Mouse (Mus musculus) heart, embryonic 10.5 days (tissue): ENCODE results near the gene Tmem28. TPM values are rescaled to one million over a fixed set of nuclear protein-coding genes. Genes with fewer than 3 reads are reported as not detected.

Source experiments
- DNase-seq: peaks from one replicate; pipeline ENCODE4 v3.0.0-alpha.2; 2017; ENCODE audit warnings: low spot score
- H3K27ac ChIP-seq: fragments of 300-500 bp; sonication (generic); 2 replicates; pipeline ENCODE4 v1.5.1; 2016; ENCODE audit warnings: mild to moderate bottlenecking
- H3K27me3 ChIP-seq: fragments of 300-500 bp; sonication (generic); 2 replicates; pipeline ENCODE4 v1.6.1; 2016; ENCODE audit warnings: mild to moderate bottlenecking; ENCODE audit not compliant: poor library complexity, insufficient read depth, severe bottlenecking
- H3K36me3 ChIP-seq: fragments of 300-500 bp; sonication (generic); 2 replicates; pipeline ENCODE4 v1.6.1; 2016; ENCODE audit warnings: mild to moderate bottlenecking, moderate library complexity
- H3K4me1 ChIP-seq: fragments of 300-500 bp; sonication (generic); 2 replicates; pipeline ENCODE4 v1.6.1; 2016; ENCODE audit warnings: mild to moderate bottlenecking
- H3K4me3 ChIP-seq: fragments of 300-500 bp; sonication (generic); 2 replicates; pipeline ENCODE4 v1.5.1; 2016; ENCODE audit warnings: mild to moderate bottlenecking, moderate library complexity
- H3K9me3 ChIP-seq: fragments of 300-500 bp; sonication (generic); 2 replicates; pipeline ENCODE4 v1.6.1; 2016; ENCODE audit warnings: mild to moderate bottlenecking, moderate library complexity
- WGBS: fragments of 180-500 bp; shearing (Covaris S2); methylation state at CpG from one replicate; pipeline ENCODE4 v1.1.7; 2016; 5-methylcytosine and 5-hydroxymethylcytosine counted together
- polyA plus RNA-seq: library from polyadenylated mRNA; unstranded; fragments of >200 nt; fragmentation: Nextera tagmentation; extraction: Ambion mirVana; gene quantifications from 2 replicates; pipeline ENCODE4 v1.2.1, GENCODE M21; 2016

Gene Tmem28
- 0.10 TPM in 1 of 2 replicates, not detected in the other for polyA plus RNA-seq

DNA sequence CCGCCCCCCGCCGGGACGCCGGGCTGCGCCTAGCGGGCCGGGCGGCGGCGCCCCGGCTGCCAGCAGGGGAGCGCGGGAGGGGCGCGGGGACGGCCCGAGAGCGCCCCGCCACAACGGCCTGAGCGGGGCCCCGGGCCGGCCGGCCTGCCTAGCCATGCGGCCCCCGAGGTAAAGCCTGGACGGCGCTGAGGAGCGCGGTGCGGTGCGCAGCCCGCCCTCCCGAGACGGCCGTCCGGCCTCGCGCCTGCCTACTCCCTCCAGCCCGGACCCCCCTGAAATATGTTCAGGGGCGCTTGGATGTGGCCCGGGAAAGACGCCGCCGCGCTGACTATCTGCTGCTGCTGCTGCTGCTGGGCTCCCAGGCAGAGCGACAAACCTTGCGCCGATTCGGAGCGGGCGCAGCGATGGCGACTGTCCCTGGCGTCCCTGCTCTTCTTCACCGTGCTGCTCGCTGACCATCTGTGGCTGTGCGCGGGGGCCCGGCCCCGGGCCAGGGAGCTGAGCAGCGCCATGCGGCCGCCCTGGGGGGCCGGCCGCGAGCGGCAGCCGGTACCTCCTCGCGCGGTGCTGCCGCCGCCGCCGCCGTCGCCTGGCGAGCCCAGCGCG, at the start of gene Tmem28:
Tmem28 (plus strand) TSS at position 232 of the 606 bp plus-strand sequence.
- no peaks in the 10 kb centered on the region for H3K4me1 ChIP-seq
- peaks cover 74% of the 10 kb centered on the region for H3K27me3 ChIP-seq
- no peaks in the 10 kb centered on the region for H3K9me3 ChIP-seq
- H3K27ac ChIP-seq = no peak within 1 kb of the TSS
- WGBS = 28% methylated on average over 64 of the region's 82 CpGs
- no peaks in the 10 kb centered on the region for H3K36me3 ChIP-seq
- DNase-seq = no peak
- H3K4me3 ChIP-seq = peak within 1 kb of the TSS; percentile 62

DNA sequence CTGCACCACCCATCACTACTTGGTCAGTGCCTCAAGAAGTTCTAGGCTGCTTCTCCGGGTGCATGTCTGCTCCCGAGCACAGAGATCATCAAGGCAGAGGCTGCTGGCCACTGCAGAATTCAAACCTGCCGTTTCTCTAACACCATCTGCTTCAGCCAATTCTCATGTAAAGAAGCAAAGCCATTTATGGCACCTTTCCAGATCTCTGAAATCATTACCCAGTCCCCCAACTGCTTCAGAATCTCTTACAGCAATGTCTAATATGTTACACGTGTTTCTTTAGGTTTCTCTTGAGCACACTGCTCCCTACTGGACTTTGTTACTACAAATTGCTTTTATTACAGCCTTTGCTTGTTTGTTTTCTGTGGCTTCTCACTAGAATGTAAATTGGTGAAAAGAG, 40.5 kb upstream of the Tmem28 start:
- no peaks in the 10 kb centered on the region for H3K9me3 ChIP-seq
- H3K36me3 ChIP-seq = no peaks in the 10 kb centered on the region
- WGBS = 68% methylated on average over 4 of the region's 4 CpGs
- H3K27me3 ChIP-seq = 0 out of 2 replicates have a peak, but pooled peaks cover 8% of the 10 kb centered on the region
- no peak for DNase-seq
- H3K4me3 ChIP-seq = no peak overlapping the region
- H3K4me1 ChIP-seq = no peaks in the 10 kb centered on the region
- H3K27ac ChIP-seq = no peak overlapping the region

DNA sequence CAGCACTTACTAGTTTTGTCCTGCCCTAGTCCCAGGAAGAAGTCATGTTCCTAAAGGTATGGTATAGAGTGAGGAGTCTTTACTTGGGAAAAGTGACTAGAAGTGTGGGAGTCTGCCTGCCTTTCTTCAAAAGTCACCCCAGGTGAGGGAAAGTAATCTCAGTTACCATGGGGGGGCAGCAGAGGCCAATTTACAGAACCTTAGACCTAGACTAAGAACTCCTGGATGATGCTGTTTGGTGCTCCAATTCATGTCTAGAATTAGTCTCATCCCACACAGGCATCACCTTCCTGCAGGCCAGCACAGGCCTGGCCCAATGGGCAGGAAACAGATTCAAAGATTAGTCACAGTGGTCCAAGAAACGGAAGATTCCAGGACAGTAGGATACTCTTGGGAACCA, 12.4 kb upstream of the Tmem28 start:
- 36% methylated on average over 1 of the region's 1 CpGs for WGBS
- H3K27ac ChIP-seq = no peak overlapping the region
- no peaks in the 10 kb centered on the region for H3K4me1 ChIP-seq
- H3K27me3 ChIP-seq = peaks cover 14% of the 10 kb centered on the region; the same call in 1 of the 2 replicates
- DNase-seq = no peak
- H3K36me3 ChIP-seq = no peaks in the 10 kb centered on the region
- H3K4me3 ChIP-seq = no peak overlapping the region
- H3K9me3 ChIP-seq = no peaks in the 10 kb centered on the region

DNA sequence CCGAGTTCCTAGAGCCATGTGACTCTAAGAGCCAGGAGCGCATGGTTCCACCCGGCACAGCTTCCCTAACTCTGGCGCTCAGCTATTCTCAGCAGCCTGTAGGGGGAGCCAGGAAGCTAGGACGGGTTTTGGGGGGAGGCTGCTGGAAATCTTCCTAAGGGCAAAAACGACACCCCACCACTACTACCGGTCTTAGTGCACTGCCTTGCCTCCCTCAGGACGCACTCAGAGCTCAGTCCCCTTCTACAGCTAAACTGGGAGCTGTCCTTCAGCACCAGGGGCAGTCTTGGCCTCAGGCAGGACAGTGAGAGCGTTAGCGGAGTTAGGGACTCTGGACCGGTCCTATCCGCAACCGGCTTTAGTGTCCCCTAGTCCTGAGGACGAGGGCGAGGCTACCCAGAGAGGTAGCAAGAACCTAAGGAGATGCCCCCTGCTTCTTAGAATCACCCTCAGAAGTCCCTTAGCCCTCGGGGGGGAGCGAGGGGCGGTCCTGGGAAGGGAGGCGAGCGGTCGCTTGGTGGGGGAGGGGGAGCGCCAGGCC, 1.4 kb upstream of the Tmem28 start:
- no peaks in the 10 kb centered on the region for H3K9me3 ChIP-seq
- peaks cover 61% of the 10 kb centered on the region for H3K27me3 ChIP-seq
- 20% methylated on average over 22 of the region's 22 CpGs for WGBS

DNA sequence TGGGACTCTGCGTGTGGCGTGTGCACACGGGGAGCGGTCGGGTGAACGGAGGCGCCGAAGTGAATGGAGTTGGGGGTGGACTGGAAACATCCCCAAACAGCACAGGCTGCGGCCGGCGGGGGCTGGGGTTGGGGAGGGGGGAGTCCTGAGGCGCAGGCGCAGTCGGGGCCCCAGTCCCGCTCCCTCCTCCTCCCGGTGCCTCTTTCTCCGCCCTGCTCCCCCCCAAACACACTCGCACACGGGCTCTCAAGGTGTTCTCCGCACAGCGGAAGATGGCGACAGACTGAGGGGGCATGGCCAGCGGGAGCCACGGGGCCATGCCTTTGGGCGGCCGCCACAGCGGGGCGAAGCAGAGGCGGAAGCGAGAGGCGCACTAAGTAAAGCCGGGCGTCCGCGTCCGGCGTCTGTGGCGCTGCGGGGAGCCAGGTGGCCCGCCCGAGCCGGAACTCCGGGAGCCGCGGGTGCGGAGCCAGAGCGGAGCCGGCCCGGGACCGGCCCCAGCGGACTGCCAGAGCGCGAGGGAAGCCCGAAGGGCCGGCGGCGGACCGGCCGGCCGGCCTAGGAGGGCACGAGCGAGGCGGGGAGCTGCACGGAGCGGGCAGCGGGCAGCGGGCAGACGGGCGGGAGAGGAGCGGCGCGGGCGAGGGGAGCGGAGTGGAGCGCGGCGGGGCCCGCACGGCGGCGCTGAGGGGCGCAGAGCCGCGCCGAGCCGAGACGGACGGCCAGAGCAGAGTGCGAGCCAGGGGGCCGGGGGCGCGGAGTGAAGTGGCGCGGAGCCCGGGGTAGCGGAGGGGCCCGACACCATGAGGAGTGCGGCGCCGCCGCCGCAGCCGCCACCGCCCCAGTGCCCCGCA, 658 bp upstream of the Tmem28 start:
- H3K4me3 ChIP-seq = peak overlapping the region; percentile 62
- H3K27me3 ChIP-seq = peaks cover 68% of the 10 kb centered on the region
- DNase-seq = no peak

More for the DNA sequence above, 1.4 kb upstream of the Tmem28 start:
- peak; percentile 84 for DNase-seq
- H3K36me3 ChIP-seq = no peaks in the 10 kb centered on the region
- H3K4me3 ChIP-seq = peak overlapping the region; percentile 62
- H3K27ac ChIP-seq = no peak overlapping the region
- no peaks in the 10 kb centered on the region for H3K4me1 ChIP-seq

DNA sequence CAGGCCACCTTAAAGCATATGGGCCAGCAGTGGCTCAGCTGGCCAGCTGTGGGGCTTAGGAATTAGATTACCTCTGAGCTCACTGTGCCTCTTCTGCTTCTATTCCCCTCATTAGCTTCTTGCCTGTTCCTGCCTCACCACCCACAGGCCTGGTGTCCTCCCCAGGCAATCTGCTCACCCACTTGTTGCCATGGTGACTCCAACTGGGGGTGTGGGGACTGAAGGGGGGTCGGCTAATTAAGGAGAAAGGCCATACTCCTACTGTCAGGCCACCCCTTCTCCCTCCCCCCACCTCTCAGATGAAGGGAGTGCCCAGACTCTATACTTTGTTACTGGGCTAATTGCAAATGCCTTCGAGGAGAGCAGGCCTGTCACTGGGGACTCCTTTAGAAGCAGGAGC, 21.3 kb downstream of the Tmem28 start:
- H3K9me3 ChIP-seq = no peaks in the 10 kb centered on the region
- 25% methylated on average over 2 of the region's 2 CpGs for WGBS
- no peak for DNase-seq
- no peaks in the 10 kb centered on the region for H3K4me1 ChIP-seq
- H3K4me3 ChIP-seq = no peak overlapping the region
- H3K36me3 ChIP-seq = no peaks in the 10 kb centered on the region
- H3K27me3 ChIP-seq = peaks cover 42% of the 10 kb centered on the region
- H3K27ac ChIP-seq = no peak overlapping the region

More for the DNA sequence above, 658 bp upstream of the Tmem28 start:
- Histone ChIP-seq H3K36me3 (no peaks in the 10 kb centered on the region), H3K27ac (no peak overlapping the region), H3K9me3 (no peaks in the 10 kb centered on the region), H3K4me1 (no peaks in the 10 kb centered on the region)
- 28% methylated on average over 102 of the region's 105 CpGs for WGBS

DNA sequence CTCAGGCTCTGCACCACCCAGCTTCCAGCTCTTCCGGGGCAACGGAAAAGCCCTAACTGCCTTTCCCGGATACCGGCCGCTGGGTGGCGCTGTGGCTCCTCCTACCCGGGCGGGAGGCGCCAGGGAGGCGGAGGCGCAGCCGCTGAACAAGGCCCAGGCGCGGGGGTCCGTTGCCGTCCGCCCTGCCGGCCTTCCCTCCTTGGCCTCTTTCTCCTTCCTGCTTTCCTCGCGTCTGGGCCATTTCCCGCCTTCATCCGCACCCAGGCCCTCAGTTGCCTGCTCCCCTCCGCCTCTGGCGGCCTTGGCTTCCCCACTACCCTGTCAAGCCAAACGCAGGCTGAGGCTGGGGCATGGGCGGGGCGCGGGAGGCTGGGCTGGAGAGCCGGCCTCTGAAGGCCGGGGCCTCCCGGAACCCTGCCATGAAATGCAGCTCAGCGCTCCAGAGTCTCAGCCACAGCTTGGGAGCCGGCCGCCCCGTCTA, 32.5 kb downstream of the Tmem28 start:
- WGBS = 14% methylated on average over 19 of the region's 35 CpGs
- Histone ChIP-seq H3K9me3 (no peaks in the 10 kb centered on the region), H3K4me3 (peak overlapping the region; percentile 53), H3K36me3 (no peaks in the 10 kb centered on the region), H3K27me3 (peaks cover 51% of the 10 kb centered on the region; the same call in 1 of the 2 replicates), H3K27ac (peak overlapping the region; percentile 88), H3K4me1 (no peaks in the 10 kb centered on the region)
- peak; percentile 86 for DNase-seq

DNA sequence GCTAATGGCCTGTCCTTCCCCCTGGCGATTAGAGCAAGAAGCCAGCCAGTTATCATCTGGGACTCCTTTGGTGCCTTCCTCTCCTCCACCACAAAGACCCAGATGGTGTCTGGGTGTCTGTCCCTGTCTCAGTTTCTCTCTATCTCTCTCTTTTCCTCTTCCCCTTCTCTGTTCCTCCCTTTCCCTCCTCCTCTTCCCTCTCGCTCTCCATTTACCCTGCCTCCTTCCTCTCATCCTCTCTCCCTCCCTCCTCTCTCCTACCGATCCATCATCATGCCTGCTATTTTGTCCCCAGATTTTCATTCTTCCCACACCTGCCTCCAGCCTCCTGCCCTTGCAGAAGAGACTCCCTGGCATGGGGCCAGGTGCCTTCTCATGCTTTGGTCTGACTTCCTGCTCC, 33.0 kb downstream of the Tmem28 start:
- Histone ChIP-seq H3K9me3 (no peaks in the 10 kb centered on the region), H3K27me3 (peaks cover 50% of the 10 kb centered on the region; the same call in 1 of the 2 replicates), H3K4me1 (no peaks in the 10 kb centered on the region), H3K36me3 (no peaks in the 10 kb centered on the region), H3K4me3 (peak overlapping the region; percentile 53), H3K27ac (peak overlapping the region; percentile 88)
- 39% methylated on average over 3 of the region's 3 CpGs for WGBS
- DNase-seq = no peak

DNA sequence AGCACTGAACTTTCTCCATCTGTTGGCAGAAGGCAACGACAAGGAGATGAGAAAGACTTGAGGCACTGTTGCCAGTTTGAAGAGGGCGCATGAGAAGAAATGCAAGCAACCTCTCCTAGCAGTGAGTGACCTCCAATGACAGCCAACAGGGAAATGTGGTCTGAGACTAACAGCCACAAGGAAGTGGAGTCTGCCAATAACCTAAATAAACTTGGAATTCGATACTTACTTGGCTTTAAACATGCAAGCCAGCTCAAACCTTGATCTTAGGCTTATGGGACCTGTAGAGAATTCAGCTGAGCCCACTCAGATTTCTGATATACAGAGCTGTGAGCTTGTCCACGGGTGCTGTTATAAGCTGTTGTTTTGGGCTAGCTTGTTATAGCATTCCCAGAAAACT, 51.4 kb downstream of the Tmem28 start:
- peaks cover 6% of the 10 kb centered on the region; the same call in 1 of the 2 replicates for H3K4me1 ChIP-seq
- WGBS = 71% methylated on average over 4 of the region's 4 CpGs
- no peak for DNase-seq

DNA sequence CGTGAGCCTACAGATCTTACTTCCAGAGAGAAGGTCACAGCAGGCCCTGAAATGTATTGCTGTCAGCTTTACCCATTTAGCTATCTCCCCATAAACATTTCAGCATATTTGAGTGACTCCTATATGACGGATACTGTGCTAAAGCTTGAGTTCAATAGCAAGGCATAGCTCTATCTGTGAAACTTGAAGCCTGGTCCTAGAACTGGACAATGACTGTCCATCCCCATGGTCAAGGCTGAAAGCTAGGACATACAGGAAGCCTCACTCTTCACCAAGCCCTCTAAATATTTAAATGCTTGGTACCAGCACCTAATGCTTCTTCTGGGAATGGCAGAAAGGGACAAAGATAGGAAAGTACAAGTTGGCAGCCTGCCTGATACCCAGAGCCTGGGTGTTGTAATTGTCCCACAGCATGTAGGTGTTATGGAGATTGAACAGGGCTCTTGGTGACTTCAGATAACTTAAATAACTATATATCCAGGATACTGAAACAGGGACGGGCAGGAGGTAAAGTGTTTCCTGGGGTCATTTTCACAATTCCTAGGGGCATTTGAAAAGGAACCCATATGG, 51.9 kb downstream of the Tmem28 start:
- Histone ChIP-seq H3K36me3 (no peaks in the 10 kb centered on the region), H3K4me3 (no peak overlapping the region), H3K27me3 (peaks cover 19% of the 10 kb centered on the region; the same call in 1 of the 2 replicates), H3K27ac (no peak overlapping the region), H3K9me3 (no peaks in the 10 kb centered on the region), H3K4me1 (peaks cover 6% of the 10 kb centered on the region; the same call in 1 of the 2 replicates)
- no peak for DNase-seq
- 66% methylated on average over 3 of the region's 3 CpGs for WGBS

More for the DNA sequence above, 51.4 kb downstream of the Tmem28 start:
- H3K4me3 ChIP-seq = no peak overlapping the region
- no peaks in the 10 kb centered on the region for H3K36me3 ChIP-seq
- no peak overlapping the region for H3K27ac ChIP-seq
- peaks cover 24% of the 10 kb centered on the region; the same call in 1 of the 2 replicates for H3K27me3 ChIP-seq
- no peaks in the 10 kb centered on the region for H3K9me3 ChIP-seq

DNA sequence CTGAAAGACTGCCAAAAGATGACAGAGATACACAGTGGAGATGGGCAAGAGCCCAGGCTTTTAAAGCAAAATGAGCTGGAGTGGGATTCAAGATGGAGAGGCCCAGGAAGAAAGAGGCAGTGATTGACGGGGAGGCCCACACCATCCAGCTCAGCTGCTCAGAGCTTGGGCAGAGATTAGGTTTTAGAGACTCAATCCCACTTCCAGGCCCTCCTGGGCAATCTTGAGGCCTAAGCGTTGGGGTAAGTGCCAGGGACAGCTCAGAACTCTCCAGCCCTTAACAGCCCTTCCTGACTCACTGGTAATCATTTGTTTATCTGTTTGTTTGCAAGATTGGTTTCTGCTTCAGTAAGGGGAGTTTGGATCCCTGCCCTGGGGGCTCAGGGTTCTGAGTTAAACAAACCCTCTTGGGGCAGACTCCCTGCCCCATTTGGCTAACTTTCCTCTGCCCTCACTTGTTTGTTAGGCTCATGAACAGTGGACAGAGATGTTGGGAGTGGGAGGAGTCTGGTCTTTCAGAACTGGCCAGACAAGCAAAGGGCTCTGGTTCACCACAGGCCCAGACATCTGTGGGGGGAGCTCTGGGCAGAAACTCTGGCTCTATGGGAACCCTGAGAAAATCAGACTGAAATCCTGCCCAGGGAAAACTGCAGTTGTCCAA, 52.6 kb downstream of the Tmem28 start:
- no peak for DNase-seq
- H3K27me3 ChIP-seq = peaks cover 17% of the 10 kb centered on the region; the same call in 1 of the 2 replicates
- no peaks in the 10 kb centered on the region for H3K9me3 ChIP-seq
- WGBS = 52% methylated on average over 2 of the region's 2 CpGs
- 0 out of 2 replicates have a peak overlapping the region, but pooled peaks have one; percentile 29 for H3K27ac ChIP-seq
- H3K36me3 ChIP-seq = no peaks in the 10 kb centered on the region
- peaks cover 6% of the 10 kb centered on the region; the same call in 1 of the 2 replicates for H3K4me1 ChIP-seq
- no peak overlapping the region for H3K4me3 ChIP-seq

DNA sequence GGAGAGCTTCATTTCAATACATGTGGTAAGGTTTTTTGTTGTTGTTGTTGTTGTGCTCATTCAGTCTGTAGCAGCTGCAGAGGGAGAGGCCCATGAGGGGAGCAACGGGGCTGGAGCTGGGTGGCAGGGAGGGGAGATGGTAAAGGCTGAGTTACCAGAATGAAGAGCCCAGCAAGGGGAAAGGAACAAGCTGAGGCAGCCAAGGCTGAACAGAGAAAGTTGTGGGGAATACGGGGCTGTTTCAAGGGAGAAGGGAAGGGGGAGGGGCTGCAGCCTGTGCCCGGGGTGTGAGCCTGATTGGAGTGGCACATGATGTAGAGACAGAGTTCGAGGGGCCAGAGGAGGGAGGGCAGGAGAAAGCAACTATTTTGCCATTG, 53.1 kb downstream of the Tmem28 start:
- no peak overlapping the region for H3K4me3 ChIP-seq
- 44% methylated on average over 4 of the region's 4 CpGs for WGBS
- peaks cover 13% of the 10 kb centered on the region; the same call in 1 of the 2 replicates for H3K27me3 ChIP-seq
- peaks cover 6% of the 10 kb centered on the region; the same call in 1 of the 2 replicates for H3K4me1 ChIP-seq
- DNase-seq = no peak
- no peaks in the 10 kb centered on the region for H3K9me3 ChIP-seq
- 0 out of 2 replicates have a peak overlapping the region, but pooled peaks have one; percentile 29 for H3K27ac ChIP-seq
- no peaks in the 10 kb centered on the region for H3K36me3 ChIP-seq
